Mouse (Mus musculus) C2C12 (cell line): ENCODE results near the gene Cog5.

Source experiments
- CEBPB ChIP-seq: IDR thresholded peaks from one replicate; pipeline ENCODE4 v1.6.1; 2011; ENCODE audit warnings: low read depth, mild to moderate bottlenecking, control low read depth, moderate library complexity
- CTCF ChIP-seq: IDR thresholded peaks from one replicate; pipeline ENCODE4 v1.5.1; 2011; ENCODE audit not compliant: control insufficient read depth, insufficient read depth, insufficient read length
- FOSL1 ChIP-seq: IDR thresholded peaks from one replicate; pipeline ENCODE4 v1.8.0; 2011; ENCODE audit warnings: mild to moderate bottlenecking, low read length; ENCODE audit not compliant: poor library complexity, insufficient read depth, severe bottlenecking
- MAX ChIP-seq: IDR thresholded peaks from one replicate; pipeline ENCODE4 v1.6.1; 2011; ENCODE audit warnings: mild to moderate bottlenecking, control low read depth
- MYOG ChIP-seq: IDR thresholded peaks from one replicate; pipeline ENCODE4 v1.6.1; 2011; ENCODE audit not compliant: control insufficient read depth, insufficient read length; ENCODE audit errors: extremely low read depth
- USF1 ChIP-seq: IDR thresholded peaks from one replicate; pipeline ENCODE4 v1.6.1; 2011; ENCODE audit warnings: low read depth, mild to moderate bottlenecking, control low read depth, moderate library complexity

DNA sequence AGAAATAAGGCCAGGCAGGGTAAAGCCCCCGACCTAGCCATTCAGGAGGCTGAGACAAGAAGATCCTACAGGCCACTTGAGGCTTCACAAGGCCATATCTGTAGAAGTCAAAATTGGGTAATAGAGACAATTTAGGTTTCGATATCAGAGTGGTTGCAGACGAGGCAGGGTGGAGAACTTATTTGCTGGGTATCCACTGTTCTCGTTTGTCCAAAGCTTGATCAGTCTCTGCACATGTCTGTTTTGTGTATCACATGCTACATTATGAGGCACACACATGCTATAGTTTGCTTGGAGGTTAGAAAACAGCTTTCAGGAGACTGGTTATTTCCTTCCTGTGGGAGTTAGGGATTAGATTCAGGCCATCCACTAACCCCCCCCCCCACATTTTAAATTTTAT, 301.2 kb downstream of the Cog5 start:
- no peak for TF ChIP-seq CTCF
- no peak for TF ChIP-seq FOSL1
- no peak for TF ChIP-seq MAX
- TF ChIP-seq USF1 = no peak
- no peak for TF ChIP-seq CEBPB
- TF ChIP-seq MYOG = no peak
